Mouse (Mus musculus) erythroblast, embryonic 14.5 days (primary cell): ENCODE data around the gene Gpr1.

Source experiments
- GATA1 ChIP-seq: IDR thresholded peaks from 2 replicates; pipeline ENCODE4 v1.6.1; 2012; ENCODE audit warnings: low read length, inconsistent platforms, mixed read lengths
- TAL1 ChIP-seq: IDR thresholded peaks from 3 replicates; pipeline ENCODE4 v1.6.1; 2012; ENCODE audit warnings: low read length, inconsistent platforms, mixed read lengths

DNA sequence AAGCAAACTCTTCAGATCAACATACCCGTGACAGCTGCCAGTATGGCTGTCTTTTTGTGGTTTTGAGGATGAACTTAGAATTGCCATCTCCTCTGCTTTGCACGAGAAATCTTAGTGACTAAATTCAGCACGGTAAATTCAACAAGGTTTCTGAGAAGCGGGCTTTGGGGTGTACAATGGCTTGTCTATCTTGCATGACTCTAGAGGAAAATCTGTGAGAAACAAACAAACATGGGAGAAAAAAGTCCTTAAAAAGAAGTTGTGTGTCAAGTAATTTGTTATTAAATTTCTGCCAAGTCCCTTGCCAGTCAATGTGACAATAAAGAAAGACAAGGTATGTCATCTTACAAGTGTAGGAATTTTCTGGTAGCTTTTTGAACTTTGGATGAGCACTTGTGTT lies 34.9 kb upstream of the Gpr1 start:
- TF ChIP-seq TAL1, result no peak
- no peak for TF ChIP-seq GATA1
